In the genomic region with DNA sequence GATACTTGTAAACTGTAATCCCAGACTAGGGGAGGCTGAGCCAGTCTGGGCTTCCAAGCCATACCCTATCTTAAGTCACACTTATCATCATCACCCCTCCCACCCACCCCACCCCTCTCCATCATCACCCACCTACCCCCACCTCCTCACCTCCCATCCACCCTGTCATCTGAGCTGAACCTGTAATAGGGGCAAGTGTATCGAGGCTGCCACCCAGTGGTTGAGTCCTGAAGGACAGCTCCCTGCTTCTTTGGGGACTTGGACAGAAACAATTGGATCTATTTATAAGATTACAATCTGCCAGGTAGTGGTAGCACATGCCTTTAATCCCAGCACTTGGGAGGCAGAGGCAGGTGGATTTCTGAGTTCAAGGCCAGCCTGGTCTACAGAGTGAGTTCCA, we compare ENCODE assay signal across 10 mouse cellular contexts. TPM values are rescaled to one million over a fixed set of nuclear protein-coding genes. Genes with fewer than 3 reads are reported as not detected.
DNase-seq lines count a peak whose midpoint lies in the region; ATAC-seq and TF ChIP-seq lines count a peak whose summit lies in the region.
"Had no signal": no experiment of that assay in that cellular context is flagged by ENCODE, and none has a peak within 500 bp of the region (broad histone marks: within the 10 kb centered on the region; RNA-seq: fewer than 3 reads in every experiment).

No protein-coding gene starts in this region.

- no peak overlapping the region for H3K9ac ChIP-seq in stomach, postnatal 0 days (ENCODE audit: low read length)
- H3K9ac ChIP-seq in forebrain, embryonic 16.5 days (replicated peaks; ENCODE audit: low read depth, low read length) = no peak overlapping the region
- H3K9ac ChIP-seq: neural tube, embryonic 13.5 days had no signal

- WGBS in stomach, postnatal 0 days = 73% methylated on average over 1 of the region's 1 CpGs
- WGBS in forebrain, embryonic 16.5 days = 44% methylated on average over 1 of the region's 1 CpGs

- no peaks in the 10 kb centered on the region for H3K9me3 ChIP-seq in stomach, postnatal 0 days (ENCODE audit: control insufficient read depth, low read length)
- H3K9me3 ChIP-seq in forebrain, embryonic 16.5 days (ENCODE audit: control insufficient read depth, low read length) = no peaks in the 10 kb centered on the region
- H3K9me3 ChIP-seq: neural tube, embryonic 13.5 days had no signal

- no peak overlapping the region for H3K27ac ChIP-seq in stomach, postnatal 0 days (replicated peaks)
- H3K27ac ChIP-seq in forebrain, embryonic 16.5 days (ENCODE audit: low read length) = no peak overlapping the region
- H3K27ac ChIP-seq: neural tube, embryonic 13.5 days had no signal

- no peaks in the 10 kb centered on the region for H3K4me1 ChIP-seq in stomach, postnatal 0 days (replicated peaks; ENCODE audit: control insufficient read depth, insufficient read depth)
- peaks cover 7% of the 10 kb centered on the region; the same call in 1 of the 2 replicates for H3K4me1 ChIP-seq in forebrain, embryonic 16.5 days (replicated peaks; ENCODE audit: control insufficient read depth, insufficient read depth, low read length)
- H3K4me1 ChIP-seq: neural tube, embryonic 13.5 days had no signal

- no peaks in the 10 kb centered on the region for H3K36me3 ChIP-seq in stomach, postnatal 0 days (ENCODE audit: control insufficient read depth, insufficient read depth, low read length)
- no peaks in the 10 kb centered on the region for H3K36me3 ChIP-seq in forebrain, embryonic 16.5 days (ENCODE audit: control insufficient read depth, insufficient read depth)
- H3K36me3 ChIP-seq: neural tube, embryonic 13.5 days had no signal

- no peak for ATAC-seq in frontal cortex, adult (ENCODE audit: low TSS enrichment)
- ATAC-seq in stomach, postnatal 0 days (ENCODE audit: low FRiP score, low TSS enrichment) = no peak
- ATAC-seq in forebrain, embryonic 16.5 days = no peak

- no peak for TF ChIP-seq EP300 in stomach, postnatal 0 days (optimal IDR thresholded peaks at IDR 0.05)

- TF ChIP-seq CTCF in stomach, postnatal 0 days (IDR thresholded peaks at IDR 0.05; ENCODE audit: low read depth) = peak; percentile 72

- H3K27me3 ChIP-seq in stomach, postnatal 0 days (ENCODE audit: control insufficient read depth, insufficient read depth, low read length) = no peaks in the 10 kb centered on the region
- H3K27me3 ChIP-seq in forebrain, embryonic 16.5 days (replicated peaks; ENCODE audit: control insufficient read depth, insufficient read depth, low read length) = no peaks in the 10 kb centered on the region
- H3K27me3 ChIP-seq: neural tube, embryonic 13.5 days had no signal

- H3K4me3 ChIP-seq in stomach, postnatal 0 days (ENCODE audit: low read depth, low read length) = no peak overlapping the region
- no peak overlapping the region for H3K4me3 ChIP-seq in forebrain, embryonic 16.5 days (replicated peaks; ENCODE audit: low read length)
- H3K4me3 ChIP-seq: neural tube, embryonic 13.5 days had no signal

- H3K4me2 ChIP-seq in stomach, postnatal 0 days (replicated peaks; ENCODE audit: low read depth) = no peak overlapping the region
- no peak overlapping the region for H3K4me2 ChIP-seq in forebrain, embryonic 16.5 days (ENCODE audit: low read length)
- H3K4me2 ChIP-seq: neural tube, embryonic 13.5 days had no signal

- peak; percentile 38 to 52 for DNase-seq in frontal cortex, postnatal 36 days (ENCODE audit: low spot score in 2 of 2)
- DNase-seq in right cerebral cortex, adult 2 months (ENCODE audit: low spot score in 2 of 2) = peak; percentile 55 to 66
- DNase-seq in right cerebral cortex, postnatal 10 days (ENCODE audit: low spot score in 2 of 2) = no peak
- DNase-seq in adrenal gland, postnatal 36 days = peak; percentile 63 to 71
- peak; percentile 51 to 55 for DNase-seq in layer of hippocampus, postnatal 10 days (ENCODE audit: low spot score in 2 of 2)
- DNase-seq in stomach, postnatal 0 days (ENCODE audit: low spot score) = peak; percentile 51

RNA-seq across cellular contexts. Expression of gene Rab11fip5, which starts 22.7 kb away (rescaled TPM):
- 10 to 100 TPM; 32.6 to 35.8 TPM for total RNA-seq in adrenal gland, postnatal 36 days (2021)
- total RNA-seq in layer of hippocampus, postnatal 10 days (2021) = 10 to 100 TPM; 50.3 to 52.9 TPM
- 7.6 and 8.3 TPM in 2 replicates for polyA plus RNA-seq in stomach, postnatal 0 days (2015; fragmentation: Nextera tagmentation; extraction: Ambion mirVana)
- 15.4 and 19.3 TPM in 2 replicates for polyA plus RNA-seq in forebrain, embryonic 16.5 days (2015; fragmentation: Nextera tagmentation; extraction: Ambion mirVana)

RNA-seq across cellular contexts. Expression of gene Noto, which starts 26.5 kb away (rescaled TPM):
- not detected for total RNA-seq in adrenal gland, postnatal 36 days (2021)
- not detected for total RNA-seq in layer of hippocampus, postnatal 10 days (2021)
- not detected in 2 replicates for polyA plus RNA-seq in stomach, postnatal 0 days (2015; fragmentation: Nextera tagmentation; extraction: Ambion mirVana)
- not detected in 2 replicates for polyA plus RNA-seq in forebrain, embryonic 16.5 days (2015; fragmentation: Nextera tagmentation; extraction: Ambion mirVana)
- total RNA-seq: layer of hippocampus, postnatal 14 days had no signal
- polyA plus RNA-seq: neural tube, embryonic 13.5 days had no signal

RNA-seq across cellular contexts. Expression of gene Smyd5, which starts 34.6 kb away (rescaled TPM):
- total RNA-seq in adrenal gland, postnatal 36 days (2021) = 10 to 100 TPM; 31.2 to 35.9 TPM
- 10 to 100 TPM; 42.2 to 44.1 TPM for total RNA-seq in layer of hippocampus, postnatal 10 days (2021)
- 14.1 and 14.7 TPM in 2 replicates for polyA plus RNA-seq in stomach, postnatal 0 days (2015; fragmentation: Nextera tagmentation; extraction: Ambion mirVana)
- 57.9 and 69.8 TPM in 2 replicates for polyA plus RNA-seq in forebrain, embryonic 16.5 days (2015; fragmentation: Nextera tagmentation; extraction: Ambion mirVana)

RNA-seq across cellular contexts. Expression of gene Cct7, which starts 54.1 kb away (rescaled TPM):
- 100 to 1,000 TPM; 267 to 301 TPM for total RNA-seq in adrenal gland, postnatal 36 days (2021)
- total RNA-seq in layer of hippocampus, postnatal 10 days (2021) = 100 to 1,000 TPM; 240 to 245 TPM
- polyA plus RNA-seq in stomach, postnatal 0 days (2015; fragmentation: Nextera tagmentation; extraction: Ambion mirVana) = 214 and 219 TPM in 2 replicates
- polyA plus RNA-seq in forebrain, embryonic 16.5 days (2015; fragmentation: Nextera tagmentation; extraction: Ambion mirVana) = 666 and 671 TPM in 2 replicates

RNA-seq across cellular contexts. Expression of gene Pradc1, which starts 54.6 kb away (rescaled TPM):
- 10 to 100 TPM; 11.5 to 14.4 TPM for total RNA-seq in adrenal gland, postnatal 36 days (2021)
- 10 to 100 TPM; 13.7 to 15.6 TPM for total RNA-seq in layer of hippocampus, postnatal 10 days (2021)
- 35.3 and 35.5 TPM in 2 replicates for polyA plus RNA-seq in stomach, postnatal 0 days (2015; fragmentation: Nextera tagmentation; extraction: Ambion mirVana)
- 24.5 and 28.6 TPM in 2 replicates for polyA plus RNA-seq in forebrain, embryonic 16.5 days (2015; fragmentation: Nextera tagmentation; extraction: Ambion mirVana)

Comparison
In these comparisons a context has a peak if more than half of its experiments do, and no peak if none do; other contexts are left out.
1. DNase-seq: peak in frontal cortex, postnatal 36 days (2 of 2), right cerebral cortex, adult 2 months (2 of 2), adrenal gland, postnatal 36 days (2 of 2), layer of hippocampus, postnatal 10 days (2 of 2) and stomach, postnatal 0 days (single experiment); none in right cerebral cortex, postnatal 10 days (0 of 2).